Comparison of ENCODE assay signal across 8 mouse cellular contexts in the genomic region with DNA sequence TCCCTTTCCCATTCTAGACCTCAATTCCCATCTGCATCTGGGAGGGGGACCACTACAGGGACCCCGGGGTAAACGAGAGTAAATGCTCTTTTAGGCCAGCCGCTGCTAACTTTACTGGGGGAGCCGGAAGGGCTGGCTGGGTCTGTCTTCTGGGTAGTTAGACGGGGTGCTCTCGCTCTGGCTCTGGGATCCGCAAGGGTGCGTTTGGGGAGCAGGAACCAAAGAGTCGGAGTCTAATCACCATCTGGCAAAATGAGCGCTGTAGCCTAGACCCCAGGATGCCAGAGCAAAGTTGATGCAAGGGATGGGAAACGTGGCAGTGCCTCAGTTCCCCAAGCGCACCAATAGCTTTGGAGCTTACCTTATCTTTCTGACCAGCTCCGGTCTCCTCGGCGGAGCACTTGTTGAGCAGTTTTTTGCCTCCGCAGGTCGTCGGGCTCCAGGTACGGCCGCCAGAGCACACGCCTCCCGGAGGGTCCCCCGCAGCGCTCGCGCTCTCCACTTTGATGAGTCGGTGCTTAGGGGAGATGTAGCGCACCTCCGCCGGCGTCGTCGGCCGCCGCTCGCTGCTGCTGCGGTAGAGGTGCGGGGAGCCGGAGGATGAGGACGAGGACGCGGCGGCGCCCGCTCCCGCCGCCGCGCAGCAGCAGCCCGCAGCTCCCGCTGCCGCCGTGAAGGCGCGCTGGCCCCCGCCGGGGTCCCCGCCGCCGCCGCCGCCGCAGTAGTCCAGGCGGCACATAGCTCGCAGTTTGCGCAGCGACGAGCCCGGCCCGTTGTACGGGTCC. TPM values are rescaled to one million over a fixed set of nuclear protein-coding genes. Genes with fewer than 3 reads are reported as not detected.
DNase-seq lines count a peak whose midpoint lies in the region; ATAC-seq and TF ChIP-seq lines count a peak whose summit lies in the region.

No protein-coding gene starts in this region.

- TF ChIP-seq CTCF in lung, embryonic 14.5 days (IDR thresholded peaks at IDR 0.05; ENCODE audit: low read depth) = no peak

- ATAC-seq in lung, embryonic 14.5 days (ENCODE audit: insufficient read depth) = no peak
- ATAC-seq in heart, embryonic 16.5 days (replicated peaks; ENCODE audit: extremely low read depth, insufficient read depth, low FRiP score) = no peak

- H3K9me3 ChIP-seq in lung, embryonic 14.5 days (ENCODE audit: low read depth, low read length) = no peaks in the 10 kb centered on the region
- no peaks in the 10 kb centered on the region for H3K9me3 ChIP-seq in heart, embryonic 16.5 days (replicated peaks; ENCODE audit: control insufficient read depth, low read length)

- peak overlapping the region; percentile 94 for H3K27ac ChIP-seq in lung, embryonic 14.5 days (ENCODE audit: low read depth)
- H3K27ac ChIP-seq in heart, embryonic 16.5 days (ENCODE audit: low read length) = peak overlapping the region; percentile 94

- 0 out of 2 replicates have a peak, but pooled peaks cover 14% of the 10 kb centered on the region for H3K36me3 ChIP-seq in lung, embryonic 14.5 days (ENCODE audit: insufficient read depth)
- H3K36me3 ChIP-seq in heart, embryonic 16.5 days (ENCODE audit: control insufficient read depth, insufficient read depth) = no peaks in the 10 kb centered on the region

- H3K4me1 ChIP-seq in lung, embryonic 14.5 days (ENCODE audit: insufficient read depth) = peaks cover 22% of the 10 kb centered on the region
- H3K4me1 ChIP-seq in heart, embryonic 16.5 days (ENCODE audit: control insufficient read depth, insufficient read depth, low read length) = peaks cover 33% of the 10 kb centered on the region

- WGBS in lung, embryonic 14.5 days = under 1% methylated on average over 71 of the region's 71 CpGs
- under 1% methylated on average over 70 of the region's 71 CpGs for WGBS in heart, embryonic 16.5 days

- H3K27me3 ChIP-seq in lung, embryonic 14.5 days (ENCODE audit: insufficient read depth, low read length) = no peaks in the 10 kb centered on the region
- H3K27me3 ChIP-seq in heart, embryonic 16.5 days (ENCODE audit: control insufficient read depth, insufficient read depth, low read length) = no peaks in the 10 kb centered on the region

- H3K9ac ChIP-seq in lung, embryonic 14.5 days = peak overlapping the region; percentile 82
- peak overlapping the region; percentile 91 for H3K9ac ChIP-seq in heart, embryonic 16.5 days (ENCODE audit: low read length)

- H3K4me2 ChIP-seq in lung, embryonic 14.5 days = peak overlapping the region; percentile 98
- H3K4me2 ChIP-seq in heart, embryonic 16.5 days (ENCODE audit: low read depth, low read length) = peak overlapping the region; percentile 90

- H3K4me3 ChIP-seq in lung, embryonic 14.5 days (ENCODE audit: low read depth, low read length) = peak overlapping the region; percentile 79
- peak overlapping the region; percentile 86 for H3K4me3 ChIP-seq in heart, embryonic 16.5 days (ENCODE audit: low read length)

- peak; percentile 50 for DNase-seq in lung, embryonic 14.5 days
- no peak for DNase-seq in lung, postnatal 14 days
- peak; percentile 21 for DNase-seq in brain, adult 2 months (ENCODE audit: low read depth, low spot score)
- peak; percentile 83 for DNase-seq in liver
- peak; percentile 22 to 35 for DNase-seq in spleen, postnatal 36 days (ENCODE audit: low spot score in 2 of 2)
- DNase-seq in cerebellum, adult 11 months = no peak
- DNase-seq in layer of hippocampus, adult 9-10 months (ENCODE audit: low spot score) = no peak

RNA-seq across cellular contexts. Expression of a gene that starts 2.9 kb away (rescaled TPM):
- polyA plus RNA-seq in lung, embryonic 14.5 days (2014; fragmentation: Nextera tagmentation; extraction: Ambion mirVana) = 10.6 TPM in 2 replicates
- polyA plus RNA-seq in heart, embryonic 16.5 days (2015; fragmentation: Nextera tagmentation; extraction: Ambion mirVana) = 7.6 and 9.2 TPM in 2 replicates

Comparison
In these comparisons a context has a peak if more than half of its experiments do, and no peak if none do; other contexts are left out.
1. DNase-seq: peak in lung, embryonic 14.5 days (single experiment), brain, adult 2 months (single experiment), liver (single experiment) and spleen, postnatal 36 days (2 of 2); none in lung, postnatal 14 days (single experiment), cerebellum, adult 11 months (single experiment) and layer of hippocampus, adult 9-10 months (single experiment).